Mouse (Mus musculus): ENCODE results near the gene Fig4. TPM values are rescaled to one million over a fixed set of nuclear protein-coding genes. Genes with fewer than 3 reads are reported as not detected.

The Fig4 gene
- polyA plus RNA-seq, 1 experiment from 2014 or later = 16.7 TPM

DNA sequence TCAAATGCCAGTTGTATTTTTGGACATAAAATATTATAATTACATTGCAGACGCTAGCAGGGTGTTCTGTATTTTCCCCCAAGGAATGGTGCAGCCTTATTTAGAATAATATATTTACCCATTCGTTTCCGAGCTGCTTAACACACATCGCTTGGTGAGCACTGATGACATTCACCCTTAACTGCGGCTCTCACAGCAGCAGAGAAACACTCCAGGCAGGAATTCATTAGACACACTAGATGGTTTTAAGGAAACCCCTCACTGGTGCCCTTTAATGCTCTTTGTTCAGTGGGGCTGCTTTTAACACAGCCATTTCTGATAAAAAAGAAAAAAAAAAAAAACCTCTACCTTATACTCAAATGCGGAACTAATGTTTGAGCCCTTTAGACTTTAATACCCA lies 104.3 kb downstream of the Fig4 start:
- WGBS = 68% methylated on average over 6 of the region's 6 CpGs
- no peak overlapping the region for H3K27ac ChIP-seq
- H3K4me1 ChIP-seq = no peaks in the 10 kb centered on the region
- no peak overlapping the region for H3K4me3 ChIP-seq
- no peaks in the 10 kb centered on the region for H3K36me3 ChIP-seq (replicated peaks)
- H3K9me3 ChIP-seq = no peaks in the 10 kb centered on the region
- no peaks in the 10 kb centered on the region for H3K27me3 ChIP-seq (ENCODE audit: poor library complexity, severe bottlenecking)
- no peak for DNase-seq (ENCODE audit: extremely low spot score, low spot score)

DNA sequence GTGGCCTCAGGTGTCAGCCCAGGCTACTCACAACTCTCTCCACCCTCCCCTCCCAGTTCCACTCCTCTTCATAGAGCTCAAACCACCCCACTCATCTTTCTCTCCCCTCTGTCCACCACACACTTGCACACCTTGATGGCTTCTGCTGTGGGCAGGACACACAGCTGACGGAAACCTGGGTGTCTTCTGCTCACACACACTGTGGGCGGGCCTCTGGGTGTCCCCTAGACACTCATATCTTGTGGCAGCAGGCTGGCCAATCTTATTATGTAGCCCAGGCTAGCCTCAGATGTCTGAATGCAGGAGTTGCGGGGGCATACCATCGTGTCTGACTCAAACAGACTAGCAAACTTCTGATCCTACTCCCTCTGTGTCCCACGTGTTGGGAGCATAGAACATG lies 105.3 kb downstream of the Fig4 start:
- no peak for DNase-seq (ENCODE audit: extremely low spot score, low spot score)
- H3K36me3 ChIP-seq (replicated peaks) = no peaks in the 10 kb centered on the region
- WGBS = 92% methylated on average over 5 of the region's 5 CpGs
- no peaks in the 10 kb centered on the region for H3K27me3 ChIP-seq (ENCODE audit: poor library complexity, severe bottlenecking)
- H3K9me3 ChIP-seq = no peaks in the 10 kb centered on the region
- H3K4me3 ChIP-seq = no peak overlapping the region
- H3K27ac ChIP-seq = no peak overlapping the region
- no peaks in the 10 kb centered on the region for H3K4me1 ChIP-seq

DNA sequence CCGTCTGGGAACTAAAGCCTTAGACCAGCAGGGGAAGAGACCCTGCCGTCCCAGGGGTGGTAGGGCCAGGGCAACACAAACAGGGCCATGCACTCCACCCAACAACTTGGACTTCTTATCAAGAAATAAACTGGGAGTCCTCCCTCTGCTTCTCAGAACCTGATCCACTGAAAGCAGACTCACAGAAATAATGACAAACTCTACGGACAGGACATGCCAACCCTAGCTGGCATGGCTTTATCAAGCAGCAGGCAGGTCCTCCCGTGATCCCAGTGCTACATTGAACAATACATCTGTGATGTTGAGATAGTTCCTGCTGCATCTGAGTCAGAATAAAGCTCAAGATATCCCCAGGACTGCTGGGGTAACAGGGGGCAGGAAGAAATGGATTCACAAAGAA lies 106.8 kb downstream of the Fig4 start:
- H3K9me3 ChIP-seq = no peaks in the 10 kb centered on the region
- H3K27ac ChIP-seq = no peak overlapping the region
- H3K4me3 ChIP-seq = no peak overlapping the region
- no peaks in the 10 kb centered on the region for H3K27me3 ChIP-seq (ENCODE audit: poor library complexity, severe bottlenecking)
- no peaks in the 10 kb centered on the region for H3K36me3 ChIP-seq (replicated peaks)
- no peaks in the 10 kb centered on the region for H3K4me1 ChIP-seq
- no peak for DNase-seq (ENCODE audit: extremely low spot score, low spot score)
- WGBS = 84% methylated on average over 4 of the region's 4 CpGs

- H3K27me3 ChIP-seq (ENCODE audit: poor library complexity, severe bottlenecking) = no peaks in the 10 kb centered on the region
- no peaks in the 10 kb centered on the region for H3K36me3 ChIP-seq (replicated peaks)
- no peak for DNase-seq (ENCODE audit: extremely low spot score, low spot score)
- WGBS = 82% methylated on average over 3 of the region's 3 CpGs
- no peak overlapping the region for H3K4me3 ChIP-seq
- no peaks in the 10 kb centered on the region for H3K4me1 ChIP-seq
- H3K27ac ChIP-seq = no peak overlapping the region
- H3K9me3 ChIP-seq = no peaks in the 10 kb centered on the region
These were observed 113.7 kb downstream of the Fig4 start for GRCm38 (mm10) chr10:41189392-41189791.

DNA sequence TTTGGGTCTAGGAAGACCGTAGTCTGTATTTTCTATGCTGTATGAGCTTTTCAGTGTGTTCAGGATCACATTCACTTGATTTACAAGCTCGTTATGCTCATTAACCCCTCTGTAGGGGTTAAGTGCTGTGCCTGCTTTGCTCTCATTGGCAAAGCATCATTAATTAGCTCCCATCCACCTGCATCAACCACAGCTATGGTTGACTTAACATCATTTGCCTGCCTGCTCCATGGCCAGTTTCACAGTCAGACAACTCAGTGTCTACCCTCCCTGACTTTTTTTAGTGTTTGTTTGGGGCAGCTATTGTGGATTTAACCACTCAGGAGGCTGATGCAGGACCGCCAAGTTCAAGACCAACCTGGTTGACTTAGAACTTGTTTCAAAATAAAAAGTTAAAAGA lies 119.1 kb downstream of the Fig4 start:
- H3K27me3 ChIP-seq (ENCODE audit: poor library complexity, severe bottlenecking) = peaks cover 19% of the 10 kb centered on the region
- no peaks in the 10 kb centered on the region for H3K9me3 ChIP-seq
- peaks cover 12% of the 10 kb centered on the region for H3K4me1 ChIP-seq
- no peak overlapping the region for H3K27ac ChIP-seq
- WGBS = 63% methylated on average over 3 of the region's 3 CpGs
- no peak overlapping the region for H3K4me3 ChIP-seq
- peak; percentile 7 for DNase-seq (ENCODE audit: extremely low spot score, low spot score)
- H3K36me3 ChIP-seq (replicated peaks) = no peaks in the 10 kb centered on the region

GRCm38 (mm10) chr10:41182644-41183043 lies 120.4 kb downstream of the Fig4 start:
- no peaks in the 10 kb centered on the region for H3K36me3 ChIP-seq (replicated peaks)
- 12% methylated on average over 6 of the region's 6 CpGs for WGBS
- peak; percentile 12 for DNase-seq (ENCODE audit: extremely low spot score, low spot score)
- H3K27me3 ChIP-seq (ENCODE audit: poor library complexity, severe bottlenecking) = peaks cover 19% of the 10 kb centered on the region
- no peaks in the 10 kb centered on the region for H3K9me3 ChIP-seq
- no peak overlapping the region for H3K4me3 ChIP-seq
- peaks cover 12% of the 10 kb centered on the region for H3K4me1 ChIP-seq
- no peak overlapping the region for H3K27ac ChIP-seq

DNA sequence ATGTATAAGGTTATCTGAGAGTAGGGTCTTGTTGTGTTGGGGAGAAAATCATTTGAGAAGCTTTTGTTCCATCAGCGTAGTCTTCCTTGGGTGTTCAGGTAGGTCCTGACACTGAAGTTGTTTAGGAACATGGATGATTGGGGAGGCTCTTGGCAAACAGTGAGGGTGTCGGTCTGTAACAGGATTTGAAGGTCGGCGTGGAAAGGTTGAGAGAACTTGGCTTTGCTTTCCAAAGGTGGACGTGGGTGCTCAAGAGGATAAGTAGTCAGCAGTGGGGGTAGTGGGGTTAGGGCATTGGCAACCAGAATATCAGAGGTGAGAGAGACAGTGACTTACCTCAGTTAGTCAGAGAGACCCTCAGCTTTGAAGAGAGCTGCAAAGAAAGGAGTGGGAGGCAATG lies 136.9 kb downstream of the Fig4 start:
- no peaks in the 10 kb centered on the region for H3K9me3 ChIP-seq
- no peak for DNase-seq (ENCODE audit: extremely low spot score, low spot score)
- WGBS = 89% methylated on average over 5 of the region's 5 CpGs
- H3K4me3 ChIP-seq = no peak overlapping the region
- H3K36me3 ChIP-seq (replicated peaks) = no peaks in the 10 kb centered on the region
- no peaks in the 10 kb centered on the region for H3K27me3 ChIP-seq (ENCODE audit: poor library complexity, severe bottlenecking)
- no peak overlapping the region for H3K27ac ChIP-seq
- H3K4me1 ChIP-seq = no peaks in the 10 kb centered on the region

DNA sequence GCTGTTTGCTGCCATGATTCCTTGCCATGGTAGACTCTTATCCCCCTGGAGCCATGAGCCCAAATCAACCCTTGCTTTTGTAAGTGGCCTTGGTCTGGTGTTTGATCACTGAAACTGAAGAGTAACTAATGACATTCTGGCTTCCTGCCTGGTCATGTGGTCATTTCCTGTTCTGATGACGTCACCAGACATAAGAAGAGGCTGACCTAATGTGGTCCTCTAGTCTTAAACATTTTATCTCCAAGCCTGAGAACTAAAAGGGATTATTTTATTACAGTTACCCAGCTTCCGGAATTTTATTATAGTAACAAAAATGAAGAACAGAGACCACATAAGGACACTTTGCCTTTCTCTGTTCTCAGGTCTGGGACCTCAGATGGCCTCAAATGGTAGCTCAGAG lies 140.0 kb downstream of the Fig4 start:
- no peak for DNase-seq (ENCODE audit: extremely low spot score, low spot score)
- WGBS = 81% methylated on average over 2 of the region's 2 CpGs
- H3K27me3 ChIP-seq (ENCODE audit: poor library complexity, severe bottlenecking) = no peaks in the 10 kb centered on the region
- H3K27ac ChIP-seq = no peak overlapping the region
- H3K9me3 ChIP-seq = no peaks in the 10 kb centered on the region
- H3K4me1 ChIP-seq = no peaks in the 10 kb centered on the region
- H3K36me3 ChIP-seq (replicated peaks) = no peaks in the 10 kb centered on the region
- H3K4me3 ChIP-seq = no peak overlapping the region

DNA sequence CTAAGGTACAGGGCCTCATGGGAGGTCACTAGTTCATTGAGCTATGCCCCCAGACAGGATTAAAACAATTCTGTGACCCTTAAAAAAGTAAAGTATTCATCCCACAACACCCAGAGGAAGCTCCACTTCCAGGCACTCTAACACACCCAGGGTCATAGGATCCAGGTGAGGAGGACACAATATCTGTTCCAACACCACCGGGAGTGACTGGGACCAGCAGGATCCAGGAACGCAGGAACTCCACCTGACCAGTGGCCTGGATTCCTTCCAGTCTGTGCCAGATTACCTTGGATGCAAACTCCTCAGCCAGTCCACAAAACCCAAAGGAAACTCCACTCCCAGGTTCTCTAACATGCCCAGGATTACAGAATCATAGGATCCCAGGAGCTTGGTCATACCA lies 145.8 kb downstream of the Fig4 start:
- Histone ChIP-seq H3K27me3 (ENCODE audit: poor library complexity, severe bottlenecking) (no peaks in the 10 kb centered on the region), H3K4me1 (no peaks in the 10 kb centered on the region), H3K27ac (no peak overlapping the region), H3K36me3 (replicated peaks) (no peaks in the 10 kb centered on the region), H3K9me3 (no peaks in the 10 kb centered on the region), H3K4me3 (no peak overlapping the region)
- WGBS = 93% methylated on average over 2 of the region's 2 CpGs
- DNase-seq (ENCODE audit: extremely low spot score, low spot score) = no peak

GRCm38 (mm10) chr10:41156693-41157092 lies 146.4 kb downstream of the Fig4 start:
- 92% methylated on average over 1 of the region's 1 CpGs for WGBS
- H3K27ac ChIP-seq = no peak overlapping the region
- H3K27me3 ChIP-seq (ENCODE audit: poor library complexity, severe bottlenecking) = no peaks in the 10 kb centered on the region

GRCm38 (mm10) chr10:41153229-41153750 lies 149.8 kb downstream of the Fig4 start:
- H3K4me1 ChIP-seq = no peaks in the 10 kb centered on the region
- no peak for DNase-seq (ENCODE audit: extremely low spot score, low spot score)
- H3K27me3 ChIP-seq (ENCODE audit: poor library complexity, severe bottlenecking) = no peaks in the 10 kb centered on the region
- H3K4me3 ChIP-seq = no peak overlapping the region
- H3K36me3 ChIP-seq (replicated peaks) = no peaks in the 10 kb centered on the region
- H3K27ac ChIP-seq = no peak overlapping the region
- WGBS = 90% methylated on average over 5 of the region's 5 CpGs
- no peaks in the 10 kb centered on the region for H3K9me3 ChIP-seq

More at GRCm38 (mm10) chr10:41156693-41157092, 146.4 kb downstream of the Fig4 start:
- no peak for DNase-seq (ENCODE audit: extremely low spot score, low spot score)
- Histone ChIP-seq H3K4me3 (no peak overlapping the region), H3K9me3 (no peaks in the 10 kb centered on the region), H3K36me3 (replicated peaks) (no peaks in the 10 kb centered on the region), H3K4me1 (no peaks in the 10 kb centered on the region)

DNA sequence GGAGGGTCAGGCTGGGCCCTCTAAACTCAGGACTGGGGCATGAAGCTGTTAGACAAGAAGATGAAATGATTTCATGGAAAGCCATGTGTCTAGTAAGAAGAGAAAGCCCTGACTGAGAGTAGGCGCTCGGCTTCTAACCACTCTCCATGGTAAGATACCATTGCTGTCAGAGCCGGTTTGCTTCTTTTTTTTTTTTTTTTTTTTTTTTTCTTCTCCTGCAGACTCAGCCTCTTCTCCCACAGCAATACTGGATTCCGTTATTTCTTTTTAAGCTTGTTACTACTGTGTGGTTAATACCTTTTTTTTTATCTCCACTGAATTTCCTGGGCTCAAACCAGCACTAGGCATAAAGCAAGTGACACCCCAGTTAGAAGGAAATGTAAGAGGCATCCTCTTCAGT lies 151.2 kb downstream of the Fig4 start:
- Histone ChIP-seq H3K9me3 (no peaks in the 10 kb centered on the region), H3K27ac (no peak overlapping the region), H3K4me1 (no peaks in the 10 kb centered on the region), H3K36me3 (replicated peaks) (no peaks in the 10 kb centered on the region), H3K27me3 (ENCODE audit: poor library complexity, severe bottlenecking) (no peaks in the 10 kb centered on the region), H3K4me3 (no peak overlapping the region)
- DNase-seq (ENCODE audit: extremely low spot score, low spot score) = no peak
- WGBS = 89% methylated on average over 4 of the region's 4 CpGs

- no peaks in the 10 kb centered on the region for H3K9me3 ChIP-seq
- no peak overlapping the region for H3K4me3 ChIP-seq
- H3K4me1 ChIP-seq = no peaks in the 10 kb centered on the region
- WGBS = 83% methylated on average over 18 of the region's 18 CpGs
- no peaks in the 10 kb centered on the region for H3K27me3 ChIP-seq (ENCODE audit: poor library complexity, severe bottlenecking)
- no peak for DNase-seq (ENCODE audit: extremely low spot score, low spot score)
- H3K27ac ChIP-seq = no peak overlapping the region
- H3K36me3 ChIP-seq (replicated peaks) = no peaks in the 10 kb centered on the region
These were observed 151.6 kb downstream of the Fig4 start for GRCm38 (mm10) chr10:41151441-41151840.

DNA sequence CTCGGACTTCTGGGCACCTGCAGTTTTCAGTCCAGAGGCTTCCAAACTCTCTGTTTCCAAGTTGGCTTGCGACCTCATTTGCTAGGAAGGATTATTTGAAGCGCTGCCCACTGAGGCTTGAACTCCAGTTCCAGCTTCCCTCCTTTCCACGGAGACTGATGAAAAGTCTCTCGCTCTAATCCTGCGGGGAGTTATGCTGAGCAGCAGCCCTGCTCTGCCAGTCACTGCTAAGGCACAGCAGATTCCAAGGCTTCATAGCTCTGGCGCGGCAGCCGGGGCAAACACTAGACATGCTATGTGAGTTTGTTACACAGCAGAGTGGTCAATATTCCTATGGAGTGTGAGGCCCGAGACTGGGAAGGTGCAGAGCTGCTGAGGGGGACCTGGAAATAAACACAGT lies 152.0 kb downstream of the Fig4 start:
- WGBS = 63% methylated on average over 10 of the region's 10 CpGs
- no peak overlapping the region for H3K27ac ChIP-seq
- H3K36me3 ChIP-seq (replicated peaks) = no peaks in the 10 kb centered on the region
- no peaks in the 10 kb centered on the region for H3K4me1 ChIP-seq
- H3K9me3 ChIP-seq = no peaks in the 10 kb centered on the region
- no peak for DNase-seq (ENCODE audit: extremely low spot score, low spot score)
- no peak overlapping the region for H3K4me3 ChIP-seq
- no peaks in the 10 kb centered on the region for H3K27me3 ChIP-seq (ENCODE audit: poor library complexity, severe bottlenecking)
